Mouse (Mus musculus) liver, adult 2 months (tissue): ENCODE results near the gene Cap1. TPM values are rescaled to one million over a fixed set of nuclear protein-coding genes. Genes with fewer than 3 reads are reported as not detected.
A peak's percentile ranks its signal among the peaks of the same experiment; 100 is the strongest.

Experiments used
- DNase-seq: peaks from one replicate; pipeline ENCODE4 v3.0.0-alpha.2; 2011; ENCODE audit warnings: low read depth, low spot score; ENCODE audit errors: extremely low read depth
- H3K27ac ChIP-seq: fragments of 200-500 bp; replicated peaks from 2 replicates; pipeline ENCODE4 v1.5.1; 2012; ENCODE audit warnings: low read depth, mild to moderate bottlenecking, control low read depth, inconsistent platforms, low read length; ENCODE audit not compliant: insufficient read depth
- H3K27me3 ChIP-seq: fragments of 200-500 bp; 2 replicates; pipeline ENCODE4 v1.6.1; 2012; ENCODE audit warnings: mild to moderate bottlenecking, moderate library complexity, low read length, inconsistent platforms; ENCODE audit not compliant: control insufficient read depth, insufficient read depth
- H3K36me3 ChIP-seq: fragments of 200-500 bp; 2 replicates; pipeline ENCODE4 v1.6.1; 2012; ENCODE audit warnings: low read length, inconsistent platforms; ENCODE audit not compliant: control insufficient read depth, insufficient read depth
- H3K4me1 ChIP-seq: fragments of 200-500 bp; 2 replicates; pipeline ENCODE4 v1.6.1; 2011; ENCODE audit warnings: low read length; ENCODE audit not compliant: control insufficient read depth, insufficient read depth
- H3K4me3 ChIP-seq: fragments of 200-500 bp; 2 replicates; pipeline ENCODE4 v1.5.1; 2011; ENCODE audit warnings: low read depth, mild to moderate bottlenecking, control low read depth, low read length, moderate library complexity; ENCODE audit not compliant: insufficient read depth
- H3K79me2 ChIP-seq: fragments of 200-500 bp; 2 replicates; pipeline ENCODE4 v1.6.1; 2012; ENCODE audit warnings: inconsistent platforms, mild to moderate bottlenecking, low read length, moderate library complexity; ENCODE audit not compliant: control insufficient read depth, insufficient read depth
- H3K9ac ChIP-seq: fragments of 200-500 bp; 2 replicates; pipeline ENCODE4 v1.6.1; 2012; ENCODE audit warnings: low read depth, mild to moderate bottlenecking, control low read depth, inconsistent platforms, low read length
- CTCF ChIP-seq: fragments of 200-500 bp; IDR thresholded peaks from 2 replicates; pipeline ENCODE4 v1.5.1; 2011; ENCODE audit warnings: low read depth, low read length, control low read depth
- POLR2A ChIP-seq: fragments of 200-500 bp; IDR thresholded peaks from 2 replicates; pipeline ENCODE4 v1.6.1; 2011; ENCODE audit warnings: low read length, control low read depth; ENCODE audit not compliant: insufficient read depth; ENCODE audit errors: extremely low read depth
- WGBS: fragments of 180-500 bp; shearing (Covaris S2); methylation state at CpG from one replicate; pipeline ENCODE4 v1.1.7; 2018; 5-methylcytosine and 5-hydroxymethylcytosine counted together
- polyA plus RNA-seq: library from polyadenylated mRNA; depleted of rRNA; stranded (reverse); fragments of >200 nt; gene quantifications from 2 replicates; pipeline ENCODE4 v1.2.3, GENCODE M21; 2012
- total RNA-seq: library from RNA; depleted of rRNA; stranded (reverse); fragments of >200 nt; gene quantifications from 2 replicates; pipeline ENCODE4 v1.2.3, GENCODE M21; 2014

The Cap1 gene
- total and polyA plus RNA-seq, 2 experiments: 38.2 to 52.6 TPM

- Histone ChIP-seq H3K27me3 (peaks cover 15% of the 10 kb centered on the region), H3K4me1 (no peaks in the 10 kb centered on the region; the same call in 1 of the 2 replicates), H3K27ac (no peak overlapping the region), H3K9ac (no peak overlapping the region), H3K4me3 (no peak overlapping the region), H3K36me3 (no peaks in the 10 kb centered on the region), H3K79me2 (no peaks in the 10 kb centered on the region)
- WGBS: 83% methylated on average over 15 of the region's 15 CpGs
- DNase-seq: peak; percentile 20
- TF ChIP-seq POLR2A (no peak), CTCF (no peak)
Observed at GRCm38 (mm10) chr4:122923392-122924344, 37.8 kb upstream of the Cap1 start.

GRCm38 (mm10) chr4:122922841-122923240 is 37.0 kb upstream of the Cap1 start:
- Histone ChIP-seq H3K4me3 (no peak overlapping the region), H3K79me2 (no peaks in the 10 kb centered on the region), H3K27ac (no peak overlapping the region), H3K4me1 (no peaks in the 10 kb centered on the region; the same call in 1 of the 2 replicates), H3K27me3 (peaks cover 9% of the 10 kb centered on the region), H3K36me3 (no peaks in the 10 kb centered on the region), H3K9ac (no peak overlapping the region)
- WGBS: 23% methylated on average over 1 of the region's 1 CpGs
- no peak for TF ChIP-seq CTCF
- TF ChIP-seq POLR2A: no peak
- no peak for DNase-seq

- 61% methylated on average over 4 of the region's 4 CpGs for WGBS
- Histone ChIP-seq H3K27me3 (peaks cover 5% of the 10 kb centered on the region; the same call in 1 of the 2 replicates), H3K9ac (no peak overlapping the region), H3K4me3 (no peak overlapping the region), H3K27ac (no peak overlapping the region), H3K36me3 (no peaks in the 10 kb centered on the region), H3K4me1 (no peaks in the 10 kb centered on the region), H3K79me2 (no peaks in the 10 kb centered on the region)
- no peak for DNase-seq
- TF ChIP-seq POLR2A (no peak), CTCF (no peak)
Observed at GRCm38 (mm10) chr4:122915985-122916384, 30.1 kb upstream of the Cap1 start.

- no peak overlapping the region for H3K27ac ChIP-seq
- no peaks in the 10 kb centered on the region for H3K36me3 ChIP-seq
- no peak for TF ChIP-seq POLR2A
- no peak for TF ChIP-seq CTCF
- 82% methylated on average over 7 of the region's 7 CpGs for WGBS
- no peaks in the 10 kb centered on the region for H3K4me1 ChIP-seq
- no peak overlapping the region for H3K4me3 ChIP-seq
- H3K79me2 ChIP-seq: no peaks in the 10 kb centered on the region
- peaks cover 5% of the 10 kb centered on the region; the same call in 1 of the 2 replicates for H3K27me3 ChIP-seq
- H3K9ac ChIP-seq: no peak overlapping the region
- DNase-seq: no peak
Observed at GRCm38 (mm10) chr4:122914186-122914585, 28.3 kb upstream of the Cap1 start.

- peak; percentile 71 for TF ChIP-seq CTCF
- TF ChIP-seq POLR2A: no peak
- 76% methylated on average over 5 of the region's 5 CpGs for WGBS
- Histone ChIP-seq H3K27ac (no peak overlapping the region), H3K9ac (no peak overlapping the region), H3K36me3 (no peaks in the 10 kb centered on the region), H3K4me3 (no peak overlapping the region), H3K4me1 (no peaks in the 10 kb centered on the region), H3K27me3 (peaks cover 5% of the 10 kb centered on the region; the same call in 1 of the 2 replicates), H3K79me2 (no peaks in the 10 kb centered on the region)
- no peak for DNase-seq
Observed at GRCm38 (mm10) chr4:122912613-122913012, 26.8 kb upstream of the Cap1 start.

- DNase-seq: peak; percentile 37
- H3K4me1 ChIP-seq: no peaks in the 10 kb centered on the region
- TF ChIP-seq POLR2A (no peak), CTCF (peak; percentile 59)
- H3K27ac ChIP-seq: no peak overlapping the region
- no peaks in the 10 kb centered on the region for H3K36me3 ChIP-seq
- no peak overlapping the region for H3K9ac ChIP-seq
- no peak overlapping the region for H3K4me3 ChIP-seq
- H3K79me2 ChIP-seq: no peaks in the 10 kb centered on the region
- no peaks in the 10 kb centered on the region for H3K27me3 ChIP-seq
- WGBS: 47% methylated on average over 6 of the region's 6 CpGs
Observed at GRCm38 (mm10) chr4:122910577-122910976, 24.7 kb upstream of the Cap1 start.
